Mouse (Mus musculus): ENCODE data around the gene Trp53i11.

DNA sequence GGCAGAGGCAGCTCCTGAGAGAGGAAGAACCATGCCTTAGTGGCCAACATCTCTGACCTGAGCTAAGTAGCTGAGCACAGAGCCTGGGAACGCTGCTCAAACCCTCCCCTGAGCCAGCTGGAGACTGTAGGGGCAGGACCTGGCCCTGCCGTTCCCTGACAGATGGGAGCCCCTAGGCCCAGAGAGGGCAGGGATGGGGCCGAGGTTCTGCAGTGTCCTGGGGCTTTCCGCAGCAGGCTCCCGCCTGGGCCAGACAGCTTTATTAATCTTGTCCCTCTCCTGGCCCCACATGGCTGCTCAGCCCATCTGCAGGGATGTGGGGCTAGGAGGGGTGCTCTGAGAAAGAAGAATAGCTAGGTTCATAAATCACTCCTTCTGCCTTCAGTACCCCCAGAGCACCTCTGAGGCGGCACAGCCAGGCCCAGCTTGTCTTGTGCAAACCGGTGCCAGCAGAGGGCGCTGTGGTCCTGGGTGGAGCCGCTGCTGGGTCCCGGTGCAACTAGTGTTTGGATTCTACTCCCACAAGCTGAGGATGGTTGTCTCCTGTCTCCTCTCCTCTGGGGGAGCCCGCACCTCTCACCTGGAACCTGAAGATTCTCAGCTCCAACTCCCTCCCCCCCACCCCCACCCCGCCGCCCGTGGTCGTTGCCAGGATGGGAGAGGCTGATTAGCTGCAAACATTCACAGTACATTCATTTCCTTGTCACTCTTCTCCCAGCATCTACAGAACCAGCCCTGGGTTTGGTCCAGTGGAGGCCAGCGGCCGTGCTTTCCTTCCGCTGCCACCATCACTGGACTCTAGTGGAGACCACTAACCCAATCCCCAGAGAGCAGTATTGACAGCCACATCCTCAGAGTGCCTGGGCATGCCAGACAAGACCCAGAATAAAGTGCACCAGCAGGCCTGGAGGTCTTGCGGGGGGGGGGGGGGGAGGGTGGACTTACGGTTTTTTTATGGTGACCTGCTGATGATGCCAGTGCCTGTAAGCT, 39.6 kb downstream of the Trp53i11 start:
- no peak for TF ChIP-seq MAX (IDR thresholded peaks at IDR 0.05; ENCODE audit: low read length)
- no peak for TF ChIP-seq EP300 (IDR thresholded peaks at IDR 0.05; ENCODE audit: low read length)
- TF ChIP-seq NRF1 (IDR thresholded peaks at IDR 0.05; ENCODE audit: low read depth, low read length), result no peak
- no peak for TF ChIP-seq SIN3A (IDR thresholded peaks at IDR 0.05; ENCODE audit: low read length)
- no peak for TF ChIP-seq TCF12 (IDR thresholded peaks at IDR 0.05; ENCODE audit: low read depth, low read length)
- TF ChIP-seq UBTF (IDR thresholded peaks at IDR 0.05; ENCODE audit: low read depth, low read length), result no peak
- TF ChIP-seq POLR2A (IDR thresholded peaks at IDR 0.05; ENCODE audit: low read depth, low read length), result no peak
- peak; percentile 24 to 77; a peak in 2 of 4 replicates for TF ChIP-seq CTCF (conservative IDR thresholded peaks at IDR 0.05 in 1 of 2, IDR thresholded peaks at IDR 0.05 in 1 of 2; ENCODE audit: low read depth in 2 of 2, low read length in 2 of 2)
- TF ChIP-seq ELF1 (IDR thresholded peaks at IDR 0.05; ENCODE audit: low read depth, low read length), result no peak
- no peak for TF ChIP-seq JUN (IDR thresholded peaks at IDR 0.05; ENCODE audit: insufficient read depth, low read depth, low read length)
- no peak for TF ChIP-seq GABPA (IDR thresholded peaks at IDR 0.05; ENCODE audit: insufficient replicate concordance, low read depth, low read length)
- TF ChIP-seq JUND (conservative IDR thresholded peaks at IDR 0.05; ENCODE audit: low read depth, low read length), result no peak
- no peak for TF ChIP-seq HCFC1 (IDR thresholded peaks at IDR 0.05; ENCODE audit: low read depth, low read length)

All from CH12.LX (cell line).